Comparison of ENCODE assay signal across 22 mouse cellular contexts in the genomic region with DNA sequence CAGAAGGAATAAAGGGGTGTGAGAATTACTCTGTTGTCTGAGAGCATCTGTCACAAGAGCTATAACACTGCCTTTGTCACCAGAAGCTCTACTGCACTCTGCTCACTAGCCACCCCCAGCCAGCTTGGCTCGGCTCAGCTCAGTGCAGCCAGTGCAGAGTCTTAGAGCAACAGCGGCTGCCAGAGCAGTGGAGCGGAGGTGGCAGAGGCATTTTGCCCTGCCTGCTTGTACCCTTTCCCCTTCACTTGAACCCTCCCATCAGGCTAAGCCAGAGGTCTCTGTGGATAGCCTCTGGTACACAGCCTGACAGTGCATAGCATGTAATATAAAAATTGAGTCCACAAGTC. TPM values are rescaled to one million over a fixed set of nuclear protein-coding genes. Genes with fewer than 3 reads are reported as not detected.
DNase-seq lines count a peak whose midpoint lies in the region; ATAC-seq and TF ChIP-seq lines count a peak whose summit lies in the region.
"Had no signal": no experiment of that assay in that cellular context is flagged by ENCODE, and none has a peak within 500 bp of the region (broad histone marks: within the 10 kb centered on the region; RNA-seq: fewer than 3 reads in every experiment).

No protein-coding gene starts in this region.

- DNase-seq in kidney, adult 11 months: peak; percentile 44
- DNase-seq in kidney, postnatal 25 days: peak; percentile 10 to 64
- DNase-seq in kidney, adult 18-20 months: no peak
- DNase-seq in midbrain, postnatal 0 days (ENCODE audit: low spot score): peak; percentile 17
- DNase-seq: adrenal gland, adult 2 months; adrenal gland, postnatal 25 days; forebrain, postnatal 0 days; gastrocnemius, postnatal 14 days; heart, postnatal 36 days had no signal

- ATAC-seq in kidney, embryonic 16.5 days (ENCODE audit: low FRiP score, low TSS enrichment): no peak
- no peak for ATAC-seq in midbrain, postnatal 0 days (ENCODE audit: low FRiP score)
- no peak for ATAC-seq in midbrain, embryonic 15.5 days (replicated peaks)
- ATAC-seq: forebrain, embryonic 13.5 days; forebrain, postnatal 0 days had no signal

- H3K9ac ChIP-seq in kidney, embryonic 16.5 days (replicated peaks; ENCODE audit: low read length): no peak overlapping the region
- H3K9ac ChIP-seq in midbrain, postnatal 0 days (replicated peaks; ENCODE audit: low read length, poor library complexity, severe bottlenecking): no peak overlapping the region
- H3K9ac ChIP-seq in midbrain, embryonic 15.5 days: no peak overlapping the region
- H3K9ac ChIP-seq: forebrain, embryonic 13.5 days; forebrain, postnatal 0 days; heart, embryonic 12.5 days; hindbrain, embryonic 15.5 days had no signal

- H3K36me3 ChIP-seq in kidney, embryonic 16.5 days (ENCODE audit: insufficient read depth, low read length): no peaks in the 10 kb centered on the region
- no peaks in the 10 kb centered on the region for H3K36me3 ChIP-seq in midbrain, postnatal 0 days (ENCODE audit: insufficient read depth, low read length)
- no peaks in the 10 kb centered on the region for H3K36me3 ChIP-seq in midbrain, embryonic 15.5 days (replicated peaks)
- H3K36me3 ChIP-seq: embryonic facial prominence, embryonic 10.5 days; heart, embryonic 12.5 days; hindbrain, embryonic 15.5 days had no signal

- WGBS in kidney, embryonic 16.5 days: 75% methylated on average over 3 of the region's 3 CpGs
- 84% methylated on average over 3 of the region's 3 CpGs for WGBS in midbrain, postnatal 0 days
- 89% methylated on average over 3 of the region's 3 CpGs for WGBS in midbrain, embryonic 15.5 days

- no peak overlapping the region for H3K27ac ChIP-seq in kidney, embryonic 16.5 days (ENCODE audit: low read length)
- no peak overlapping the region for H3K27ac ChIP-seq in midbrain, postnatal 0 days (ENCODE audit: low read depth, low read length)
- no peak overlapping the region for H3K27ac ChIP-seq in midbrain, embryonic 15.5 days
- H3K27ac ChIP-seq: embryonic facial prominence, embryonic 10.5 days; forebrain, embryonic 13.5 days; hindbrain, embryonic 15.5 days had no signal

- no peaks in the 10 kb centered on the region for H3K9me3 ChIP-seq in kidney, embryonic 16.5 days (ENCODE audit: low read length)
- H3K9me3 ChIP-seq in midbrain, postnatal 0 days (ENCODE audit: low read length): no peaks in the 10 kb centered on the region
- H3K9me3 ChIP-seq in midbrain, embryonic 15.5 days: no peaks in the 10 kb centered on the region
- H3K9me3 ChIP-seq: embryonic facial prominence, embryonic 10.5 days; forebrain, embryonic 13.5 days; heart, embryonic 12.5 days; hindbrain, embryonic 15.5 days had no signal

- no peaks in the 10 kb centered on the region for H3K4me1 ChIP-seq in kidney, embryonic 16.5 days (ENCODE audit: insufficient read depth, low read length)
- no peaks in the 10 kb centered on the region for H3K4me1 ChIP-seq in midbrain, postnatal 0 days (ENCODE audit: insufficient read depth, low read length)
- H3K4me1 ChIP-seq in midbrain, embryonic 15.5 days: no peaks in the 10 kb centered on the region
- H3K4me1 ChIP-seq: embryonic facial prominence, embryonic 10.5 days; forebrain, embryonic 13.5 days; heart, embryonic 12.5 days; hindbrain, embryonic 15.5 days had no signal

- no peak overlapping the region for H3K4me2 ChIP-seq in kidney, embryonic 16.5 days (replicated peaks; ENCODE audit: low read depth, low read length)
- H3K4me2 ChIP-seq in midbrain, postnatal 0 days (ENCODE audit: low read depth, low read length, poor library complexity, severe bottlenecking): no peak overlapping the region
- H3K4me2 ChIP-seq in midbrain, embryonic 15.5 days: no peak overlapping the region
- H3K4me2 ChIP-seq: forebrain, embryonic 13.5 days; heart, embryonic 12.5 days; hindbrain, embryonic 15.5 days had no signal

- TF ChIP-seq CTCF in midbrain, postnatal 0 days (IDR thresholded peaks at IDR 0.05): no peak

- H3K4me3 ChIP-seq in kidney, embryonic 16.5 days (ENCODE audit: low read length): no peak overlapping the region
- H3K4me3 ChIP-seq in midbrain, postnatal 0 days (ENCODE audit: low read depth, low read length): no peak overlapping the region
- H3K4me3 ChIP-seq in midbrain, embryonic 15.5 days: no peak overlapping the region
- H3K4me3 ChIP-seq: embryonic facial prominence, embryonic 10.5 days; forebrain, embryonic 13.5 days; heart, embryonic 12.5 days; hindbrain, embryonic 15.5 days had no signal

- no peaks in the 10 kb centered on the region for H3K27me3 ChIP-seq in kidney, embryonic 16.5 days (ENCODE audit: insufficient read depth, low read length)
- H3K27me3 ChIP-seq in midbrain, postnatal 0 days (ENCODE audit: insufficient read depth, low read length): no peaks in the 10 kb centered on the region
- no peaks in the 10 kb centered on the region for H3K27me3 ChIP-seq in midbrain, embryonic 15.5 days (replicated peaks)
- H3K27me3 ChIP-seq: forebrain, embryonic 13.5 days; hindbrain, embryonic 15.5 days had no signal

RNA-seq across cellular contexts. Expression of a gene that starts 15.5 kb away (rescaled TPM):
- polyA plus RNA-seq in kidney, embryonic 16.5 days (2015; fragmentation: Nextera tagmentation; extraction: Ambion mirVana): not detected in 2 replicates
- total RNA-seq in midbrain, postnatal 0 days (2014; rRNA removed): not detected in 2 replicates
- polyA plus RNA-seq in midbrain, postnatal 0 days (2015; fragmentation: Nextera tagmentation; extraction: Ambion mirVana): not detected in 2 replicates
- polyA plus RNA-seq in midbrain, embryonic 15.5 days (2015; fragmentation: Nextera tagmentation; extraction: Ambion mirVana): not detected in 2 replicates
- total RNA-seq: adrenal gland, adult 2 months; adrenal gland, postnatal 25 days; ES-E14; forebrain, postnatal 0 days; gastrocnemius, adult 18-20 months; gastrocnemius, postnatal 14 days; heart, adult 8-10 months; heart, postnatal 36 days had no signal
- polyA plus RNA-seq: adrenal gland, adult 2 months; embryonic facial prominence, embryonic 10.5 days; embryonic facial prominence, embryonic 14.5 days; forebrain, embryonic 13.5 days; forebrain, postnatal 0 days; heart, embryonic 12.5 days; heart, embryonic 16.5 days; hindbrain, embryonic 11.5 days; hindbrain, embryonic 15.5 days had no signal

RNA-seq across cellular contexts. Expression of a gene that starts 55.9 kb away (rescaled TPM):
- 107 and 123 TPM in 2 replicates for polyA plus RNA-seq in kidney, embryonic 16.5 days (2015; fragmentation: Nextera tagmentation; extraction: Ambion mirVana)
- total RNA-seq in midbrain, postnatal 0 days (2014; rRNA removed): 67.3 and 77.0 TPM in 2 replicates
- polyA plus RNA-seq in midbrain, postnatal 0 days (2015; fragmentation: Nextera tagmentation; extraction: Ambion mirVana): 56.9 and 61.0 TPM in 2 replicates
- polyA plus RNA-seq in midbrain, embryonic 15.5 days (2015; fragmentation: Nextera tagmentation; extraction: Ambion mirVana): 50.4 and 51.9 TPM in 2 replicates

RNA-seq across cellular contexts. Expression of a gene that starts 57.2 kb away (rescaled TPM):
- polyA plus RNA-seq in kidney, embryonic 16.5 days (2015; fragmentation: Nextera tagmentation; extraction: Ambion mirVana): not detected in 2 replicates
- not detected in 2 replicates for total RNA-seq in midbrain, postnatal 0 days (2014; rRNA removed)
- polyA plus RNA-seq in midbrain, postnatal 0 days (2015; fragmentation: Nextera tagmentation; extraction: Ambion mirVana): 1.5 TPM in 1 of 2 replicates, not detected in the other
- 1.3 TPM in 1 of 2 replicates, not detected in the other for polyA plus RNA-seq in midbrain, embryonic 15.5 days (2015; fragmentation: Nextera tagmentation; extraction: Ambion mirVana)
- total RNA-seq: adrenal gland, adult 2 months; adrenal gland, postnatal 25 days; ES-E14; forebrain, postnatal 0 days; gastrocnemius, adult 18-20 months; gastrocnemius, postnatal 14 days; heart, adult 8-10 months; heart, postnatal 36 days had no signal
- polyA plus RNA-seq: adrenal gland, adult 2 months; embryonic facial prominence, embryonic 14.5 days; forebrain, embryonic 13.5 days; gonadal fat pad, adult 2 months; heart, embryonic 12.5 days; heart, embryonic 16.5 days; hindbrain, embryonic 11.5 days; hindbrain, embryonic 15.5 days had no signal
